Mouse (Mus musculus): ENCODE results near the gene Olfr328.

DNA sequence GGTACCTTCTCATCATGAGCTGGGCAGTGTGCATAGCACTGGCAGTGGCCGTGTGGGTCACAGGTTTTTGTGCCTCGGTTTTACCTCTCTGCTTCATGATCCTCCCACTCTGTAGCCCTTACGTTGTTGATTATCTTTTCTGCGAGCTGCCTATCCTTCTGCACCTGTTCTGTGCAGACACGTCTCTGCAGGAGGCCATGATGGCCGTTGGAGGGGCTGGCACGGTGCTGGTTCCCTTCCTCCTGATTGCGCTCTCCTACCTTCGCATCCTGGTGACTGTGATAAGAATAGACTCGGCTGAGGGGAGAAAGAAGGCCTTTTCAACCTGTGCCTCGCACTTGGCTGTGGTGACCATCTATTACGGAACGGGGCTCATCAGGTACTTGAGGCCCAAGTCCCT lies 42.4 kb upstream of the Olfr328 start:
- no peak for TF ChIP-seq GATA1 (IDR thresholded peaks at IDR 0.05; ENCODE audit: low read length)
- TF ChIP-seq TAL1 (IDR thresholded peaks at IDR 0.05; ENCODE audit: low read length): peak; percentile 37; the same call in 2 of the 3 replicates

All from erythroblast, embryonic 14.5 days (primary cell).